Mouse (Mus musculus): ENCODE measurements around the gene Dido1. TPM values are rescaled to one million over a fixed set of nuclear protein-coding genes. Genes with fewer than 3 reads are reported as not detected.

The Dido1 gene
- total and polyA plus RNA-seq, 3 experiments = 17.8 to 35.1 (median 30.1) TPM

DNA sequence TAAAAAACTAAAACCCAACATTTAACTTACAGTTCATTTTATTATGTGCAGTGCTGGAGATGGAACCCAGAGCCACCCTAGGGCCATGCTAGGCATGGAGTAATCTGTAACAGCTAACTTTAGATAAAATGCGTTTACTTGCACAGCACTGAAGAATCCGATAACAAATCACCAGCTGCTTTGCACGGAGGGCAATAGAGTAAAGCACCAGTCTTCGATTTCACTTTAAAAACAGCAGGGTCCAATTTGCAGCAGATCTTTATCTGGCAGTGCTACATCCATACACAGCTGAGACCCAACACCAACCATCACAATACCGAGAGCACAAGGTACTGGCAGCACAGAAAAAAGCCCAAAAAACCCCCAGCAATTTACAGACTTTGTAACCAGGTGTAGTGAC is 6.6 kb downstream of the Dido1 start:
- Histone ChIP-seq H3K9ac (ENCODE audit: control insufficient read depth, low read depth, low read length, poor library complexity, severe bottlenecking) (peak overlapping the region; percentile 16; the same call in 1 of the 2 replicates), H3K27ac (ENCODE audit: control insufficient read depth, low read depth, low read length) (peak overlapping the region; percentile 82), H3K36me3 (ENCODE audit: control insufficient read depth in 1 of 2, insufficient read depth in 2 of 2, low read length in 2 of 2) (peaks cover 4 to 59% of the 10 kb centered on the region in 2 experiments; a peak in 3 of 4 replicates), H3K9me3 (replicated peaks; ENCODE audit: insufficient read depth, low read length) (no peaks in the 10 kb centered on the region), H3K4me1 (ENCODE audit: control insufficient read depth in 1 of 2, insufficient read depth in 2 of 2, low read length in 2 of 2) (peaks cover 29 to 58% of the 10 kb centered on the region in 2 experiments), H3K27me3 (ENCODE audit: control insufficient read depth in 1 of 2, insufficient read depth in 2 of 2, low read length in 2 of 2) (no peaks in the 10 kb centered on the region), H3K4me3 (ENCODE audit: control insufficient read depth in 1 of 2, insufficient read depth in 1 of 2, low read depth in 2 of 2, low read length in 2 of 2) (peak overlapping the region in 1 of 2 experiments; percentile 5; a peak in 1 of 4 replicates), H3K79me2 (ENCODE audit: control insufficient read depth, insufficient read depth, low read length, poor library complexity) (peaks cover 84% of the 10 kb centered on the region)
- peak; percentile 30 for DNase-seq (ENCODE audit: low read depth, low spot score)
- peak; percentile 58 for TF ChIP-seq GATA1 (IDR thresholded peaks at IDR 0.05; ENCODE audit: low read depth, low read length)
- TF ChIP-seq POLR2AphosphoS2 (IDR thresholded peaks at IDR 0.05; ENCODE audit: low read length) = no peak
- TF ChIP-seq MYC (IDR thresholded peaks at IDR 0.05; ENCODE audit: low read depth, low read length) = no peak
- no peak for TF ChIP-seq ELF1 (IDR thresholded peaks at IDR 0.05; ENCODE audit: low read depth, low read length)
- TF ChIP-seq KAT2A (conservative IDR thresholded peaks at IDR 0.05; ENCODE audit: low read depth, low read length) = no peak
- 0 out of 2 replicates have a peak, but pooled peaks have one; percentile 16 for TF ChIP-seq SIN3A (IDR thresholded peaks at IDR 0.05; ENCODE audit: low read length)
- no peak for TF ChIP-seq RCOR1 (IDR thresholded peaks at IDR 0.05; ENCODE audit: low read depth, low read length)
- peak in 1 of 2 experiments; percentile 20; a peak in 1 of 4 replicates for TF ChIP-seq EP300 (IDR thresholded peaks at IDR 0.05; ENCODE audit: low read depth in 1 of 2, low read length in 2 of 2)
- no peak for TF ChIP-seq BHLHE40 (IDR thresholded peaks at IDR 0.05; ENCODE audit: borderline replicate concordance, low read depth, low read length)
- no peak for TF ChIP-seq CTCF (IDR thresholded peaks at IDR 0.05 in 2 of 3, conservative IDR thresholded peaks at IDR 0.05 in 1 of 3; ENCODE audit: control insufficient read depth in 1 of 3, insufficient read depth in 1 of 3, low read depth in 2 of 3, low read length in 3 of 3, poor library complexity in 1 of 3, severe bottlenecking in 1 of 3)
- TF ChIP-seq CHD2 (IDR thresholded peaks at IDR 0.05; ENCODE audit: low read length) = no peak
- TF ChIP-seq MXI1 (IDR thresholded peaks at IDR 0.05; ENCODE audit: low read depth, low read length) = no peak; the same call in 1 of the 2 replicates
- TF ChIP-seq TBP (IDR thresholded peaks at IDR 0.05; ENCODE audit: low read depth, low read length) = no peak
- 0 out of 2 replicates have a peak, but pooled peaks have one; percentile 24 for TF ChIP-seq TCF12 (IDR thresholded peaks at IDR 0.05; ENCODE audit: low read depth, low read length)
- no peak for TF ChIP-seq MAX (IDR thresholded peaks at IDR 0.05; ENCODE audit: low read length)
- no peak for TF ChIP-seq MYB (IDR thresholded peaks at IDR 0.05; ENCODE audit: low read depth, low read length)
- peak; percentile 61 for TF ChIP-seq ETS1 (IDR thresholded peaks at IDR 0.05; ENCODE audit: low read depth, low read length)
- TF ChIP-seq CHD1 (IDR thresholded peaks at IDR 0.05; ENCODE audit: low read depth, low read length) = no peak

DNA sequence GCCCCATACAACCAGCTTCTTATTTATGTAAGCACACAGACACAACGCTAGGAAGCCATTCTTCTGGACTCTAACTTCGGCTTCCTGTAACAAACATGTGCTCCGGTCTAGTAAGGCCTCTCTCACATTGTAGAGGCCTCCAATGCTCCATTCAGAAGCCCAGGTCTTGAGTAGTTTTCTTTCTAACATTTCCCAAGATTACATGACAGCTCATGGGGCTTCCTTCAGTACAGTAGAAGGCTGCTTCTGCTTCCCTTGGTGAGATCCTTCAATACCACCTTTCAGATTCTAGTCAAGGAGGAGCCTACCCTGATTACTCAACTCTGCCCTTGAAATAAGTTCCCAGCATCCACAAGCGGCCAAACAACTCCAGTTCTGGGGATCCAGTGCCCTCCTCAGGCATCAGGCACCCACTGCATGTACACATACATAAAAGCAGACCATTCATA is 7.1 kb downstream of the Dido1 start:
- peak; percentile 50 for DNase-seq (ENCODE audit: low read depth, low spot score)
- Histone ChIP-seq H3K4me3 (ENCODE audit: control insufficient read depth in 1 of 2, insufficient read depth in 1 of 2, low read depth in 2 of 2, low read length in 2 of 2) (peak overlapping the region; percentile 84 to 95; a peak in 3 of 4 replicates), H3K9ac (ENCODE audit: control insufficient read depth, low read depth, low read length, poor library complexity, severe bottlenecking) (peak overlapping the region; percentile 99), H3K27ac (ENCODE audit: control insufficient read depth, low read depth, low read length) (peak overlapping the region; percentile 82), H3K79me2 (ENCODE audit: control insufficient read depth, insufficient read depth, low read length, poor library complexity) (peaks cover 85% of the 10 kb centered on the region), H3K27me3 (ENCODE audit: control insufficient read depth in 1 of 2, insufficient read depth in 2 of 2, low read length in 2 of 2) (no peaks in the 10 kb centered on the region), H3K36me3 (ENCODE audit: control insufficient read depth in 1 of 2, insufficient read depth in 2 of 2, low read length in 2 of 2) (peaks cover 5 to 58% of the 10 kb centered on the region in 2 experiments; a peak in 3 of 4 replicates), H3K9me3 (replicated peaks; ENCODE audit: insufficient read depth, low read length) (no peaks in the 10 kb centered on the region), H3K4me1 (ENCODE audit: control insufficient read depth in 1 of 2, insufficient read depth in 2 of 2, low read length in 2 of 2) (peaks cover 29 to 57% of the 10 kb centered on the region in 2 experiments)
- TF ChIP-seq MEF2A (IDR thresholded peaks at IDR 0.05; ENCODE audit: extremely low read depth, insufficient replicate concordance, low read depth, low read length, poor library complexity, severe bottlenecking) = no peak
- 0 out of 2 replicates have a peak, but pooled peaks have one; percentile 9 for TF ChIP-seq CHD1 (IDR thresholded peaks at IDR 0.05; ENCODE audit: low read depth, low read length)
- 0 out of 2 replicates have a peak, but pooled peaks have one; percentile 33 for TF ChIP-seq MYC (IDR thresholded peaks at IDR 0.05; ENCODE audit: low read depth, low read length)
- no peak for TF ChIP-seq HCFC1 (IDR thresholded peaks at IDR 0.05; ENCODE audit: low read depth, low read length)
- TF ChIP-seq CTCF (IDR thresholded peaks at IDR 0.05 in 2 of 3, conservative IDR thresholded peaks at IDR 0.05 in 1 of 3; ENCODE audit: control insufficient read depth in 1 of 3, insufficient read depth in 1 of 3, low read depth in 2 of 3, low read length in 3 of 3, poor library complexity in 1 of 3, severe bottlenecking in 1 of 3) = peak in 1 of 3 experiments; percentile 15; a peak in 1 of 6 replicates
- TF ChIP-seq SIN3A (IDR thresholded peaks at IDR 0.05; ENCODE audit: low read length) = no peak
- peak; percentile 19 for TF ChIP-seq RAD21 (IDR thresholded peaks at IDR 0.05; ENCODE audit: low read depth, low read length)
